Mouse (Mus musculus): ENCODE data around the gene Clasp1. TPM values are rescaled to one million over a fixed set of nuclear protein-coding genes. Genes with fewer than 3 reads are reported as not detected.

The Clasp1 gene
- polyA plus RNA-seq (2012; rRNA removed): 17.9 and 21.5 TPM in 2 replicates

DNA sequence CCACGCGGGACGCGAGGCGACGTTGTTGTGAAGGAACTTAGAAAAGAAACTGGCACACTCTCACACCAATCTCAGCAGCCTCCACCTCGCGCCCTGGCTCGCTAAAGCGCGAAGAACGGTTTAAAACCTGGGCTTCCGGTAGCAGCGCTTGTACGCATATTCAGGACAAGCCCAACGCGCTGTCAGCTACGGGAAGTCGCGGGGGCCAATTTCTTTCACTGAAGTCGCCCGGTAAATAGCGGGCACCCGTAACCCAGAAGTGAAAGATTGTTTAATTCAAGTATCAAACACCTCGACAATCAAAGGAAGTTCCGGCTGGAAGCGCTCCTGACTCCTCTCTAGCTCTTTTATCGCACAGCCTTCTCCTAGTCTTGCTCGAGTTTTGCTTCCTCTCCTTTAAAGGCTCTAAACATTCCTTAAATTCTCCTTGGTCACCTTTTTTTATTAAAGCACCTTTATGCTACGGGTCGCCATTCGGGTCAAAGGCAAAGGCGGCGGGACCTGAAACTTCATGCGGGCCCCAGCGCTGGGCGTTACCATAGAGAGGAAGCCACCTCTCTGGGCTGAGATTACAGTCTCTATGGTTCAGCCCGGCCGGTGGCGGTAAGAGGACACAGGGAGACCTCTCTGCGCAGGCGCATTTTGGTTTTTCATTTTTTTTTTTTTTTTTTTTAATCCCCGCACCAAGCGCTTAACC is at the start of gene Clasp1:
TSS of gene Clasp1 (plus strand) at position 302 of the 697 bp plus-strand sequence.
- Histone ChIP-seq H3K4me3 (replicated peaks; ENCODE audit: extremely low read depth, low read depth, low read length) (peak within 1 kb of the TSS; percentile 87), H3K4me1 (ENCODE audit: control insufficient read depth, insufficient read depth, low read length) (peaks cover 3% of the 10 kb centered on the region; the same call in 1 of the 2 replicates)
- TF ChIP-seq CTCF (IDR thresholded peaks at IDR 0.05; ENCODE audit: insufficient read depth, low read length) (no peak), POLR2A (IDR thresholded peaks at IDR 0.05; ENCODE audit: borderline replicate concordance, extremely low read depth, low read depth, low read length) (peak; percentile 80; the same call in 1 of the 2 replicates)
- under 1% methylated on average over 44 of the region's 44 CpGs for WGBS
- DNase-seq: peak; percentile 91

DNA sequence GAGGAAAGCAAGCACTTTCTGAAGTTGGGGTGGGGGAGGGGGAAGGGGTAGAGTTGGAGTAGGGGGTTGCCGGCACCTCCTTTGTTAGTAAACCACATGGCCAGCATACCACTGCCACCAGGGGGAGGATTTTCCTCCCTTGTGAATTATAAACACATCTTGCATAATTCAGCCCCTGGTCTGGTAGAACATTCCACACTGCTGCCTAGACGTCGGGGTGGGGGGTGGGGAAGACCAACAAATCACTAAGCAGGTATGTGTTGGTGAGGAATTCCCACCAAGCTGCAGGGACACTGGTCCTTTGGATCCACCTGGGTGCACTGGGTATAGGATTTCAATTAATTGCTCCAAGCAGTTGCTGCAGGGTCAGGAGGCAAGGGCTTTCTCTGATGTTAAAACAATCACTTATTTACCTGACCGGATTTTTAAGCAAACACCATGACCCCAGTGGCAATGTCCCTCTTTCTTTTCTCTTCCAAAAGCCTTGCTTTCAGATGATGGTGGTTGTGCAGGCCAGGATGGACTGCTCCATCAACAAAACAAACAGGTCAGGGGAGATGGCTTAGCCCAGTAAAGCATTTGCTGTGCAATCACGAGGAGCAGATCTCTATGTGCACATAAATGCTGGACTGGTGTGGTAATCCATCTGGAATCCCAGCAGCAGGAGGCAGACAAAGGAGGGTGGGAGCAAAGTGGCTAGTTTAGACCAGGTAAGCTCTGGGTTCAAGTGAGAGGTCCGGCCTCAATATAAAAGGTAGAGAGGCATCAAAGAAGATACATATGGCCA is 45.0 kb upstream of the Clasp1 start:
- Histone ChIP-seq H3K4me1 (ENCODE audit: control insufficient read depth, insufficient read depth, low read length) (no peaks in the 10 kb centered on the region), H3K4me3 (replicated peaks; ENCODE audit: extremely low read depth, low read depth, low read length) (no peak overlapping the region)
- 40% methylated on average over 6 of the region's 6 CpGs for WGBS
- TF ChIP-seq CTCF (IDR thresholded peaks at IDR 0.05; ENCODE audit: insufficient read depth, low read length) (peak; percentile 10; the same call in 1 of the 2 replicates), POLR2A (IDR thresholded peaks at IDR 0.05; ENCODE audit: borderline replicate concordance, extremely low read depth, low read depth, low read length) (no peak)
- DNase-seq: peak; percentile 14

DNA sequence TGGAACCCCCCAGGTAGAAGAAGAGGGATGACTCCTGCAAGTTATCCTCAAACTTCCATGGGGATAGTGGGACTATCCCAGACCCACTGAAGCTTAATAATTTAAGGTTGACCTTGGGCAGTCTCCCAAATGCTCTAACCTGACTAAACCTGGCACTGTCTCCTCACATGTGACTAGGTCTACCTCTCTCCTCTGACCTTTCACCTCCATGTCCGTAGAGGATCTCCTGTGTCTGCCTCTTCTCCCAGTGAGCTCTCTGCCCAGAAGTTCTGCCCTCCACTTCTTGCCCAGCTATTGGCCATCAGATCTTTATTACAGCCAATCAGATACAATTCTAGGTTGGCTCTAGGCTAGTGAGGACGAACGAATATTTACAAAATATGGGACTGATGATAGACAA is 38.9 kb upstream of the Clasp1 start:
- H3K4me3 ChIP-seq (replicated peaks; ENCODE audit: extremely low read depth, low read depth, low read length): no peak overlapping the region
- no peak for TF ChIP-seq POLR2A (IDR thresholded peaks at IDR 0.05; ENCODE audit: borderline replicate concordance, extremely low read depth, low read depth, low read length)
- TF ChIP-seq CTCF (IDR thresholded peaks at IDR 0.05; ENCODE audit: insufficient read depth, low read length): no peak
- WGBS: 70% methylated on average over 3 of the region's 3 CpGs
- H3K4me1 ChIP-seq (ENCODE audit: control insufficient read depth, insufficient read depth, low read length): no peaks in the 10 kb centered on the region
- DNase-seq: no peak

DNA sequence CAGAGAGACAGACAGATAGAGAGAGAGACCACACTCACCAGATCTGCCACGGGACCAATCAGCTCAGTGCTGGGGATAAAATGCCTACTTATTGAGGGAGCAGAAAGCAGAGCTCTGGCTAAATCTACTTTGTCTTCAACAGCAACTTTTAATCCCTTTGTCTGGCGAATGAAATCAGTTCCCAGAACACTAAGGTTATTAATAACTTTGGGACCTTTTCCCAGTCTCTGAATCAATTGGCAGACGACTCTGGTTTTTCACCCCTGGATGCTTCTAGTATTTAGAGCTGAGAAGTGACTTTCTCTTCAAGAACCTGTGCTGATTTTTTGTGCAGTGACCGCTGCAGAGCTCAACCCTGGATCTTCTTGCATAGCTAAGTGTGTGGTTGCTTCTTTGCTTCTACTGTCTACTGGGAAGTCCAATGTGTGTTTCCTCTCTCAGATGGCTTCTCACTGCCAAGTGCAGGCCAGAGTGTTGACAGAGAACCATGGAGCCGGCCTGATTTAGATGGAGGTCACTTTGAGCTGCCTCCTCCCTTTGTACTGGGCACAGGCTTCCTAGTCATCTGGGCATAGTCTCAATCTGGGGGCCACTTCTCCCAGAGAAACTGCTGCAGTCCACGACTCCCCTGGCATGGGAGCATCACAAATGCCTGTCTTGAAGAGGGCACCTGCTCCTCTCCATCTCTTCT is 29.6 kb upstream of the Clasp1 start:
- TF ChIP-seq CTCF (IDR thresholded peaks at IDR 0.05; ENCODE audit: insufficient read depth, low read length): no peak
- no peak for TF ChIP-seq POLR2A (IDR thresholded peaks at IDR 0.05; ENCODE audit: borderline replicate concordance, extremely low read depth, low read depth, low read length)
- Histone ChIP-seq H3K4me3 (replicated peaks; ENCODE audit: extremely low read depth, low read depth, low read length) (no peak overlapping the region), H3K4me1 (ENCODE audit: control insufficient read depth, insufficient read depth, low read length) (no peaks in the 10 kb centered on the region)
- WGBS: 55% methylated on average over 6 of the region's 6 CpGs
- no peak for DNase-seq

DNA sequence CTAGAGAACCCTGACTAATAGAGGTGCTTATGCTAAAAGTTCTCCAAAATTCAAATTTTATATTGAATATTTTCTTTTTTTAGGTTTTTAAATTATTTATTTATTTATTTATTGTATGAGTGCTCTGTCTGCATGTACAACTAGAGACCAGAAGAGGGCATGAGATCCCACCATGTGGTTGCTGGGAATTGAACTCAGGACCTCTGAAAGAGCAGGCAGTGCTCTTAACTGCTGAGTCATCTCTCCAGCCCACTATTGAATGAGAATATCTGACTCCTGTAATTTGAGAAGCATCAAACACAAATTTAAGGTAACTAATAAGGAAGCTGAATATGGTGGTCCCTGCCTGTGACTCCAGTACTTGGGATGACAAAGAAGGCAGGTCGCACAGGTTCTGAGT is 20.9 kb upstream of the Clasp1 start:
- no peak for DNase-seq
- no peaks in the 10 kb centered on the region for H3K4me1 ChIP-seq (ENCODE audit: control insufficient read depth, insufficient read depth, low read length)
- WGBS: 87% methylated on average over 1 of the region's 1 CpGs
- H3K4me3 ChIP-seq (replicated peaks; ENCODE audit: extremely low read depth, low read depth, low read length): no peak overlapping the region
- TF ChIP-seq CTCF (IDR thresholded peaks at IDR 0.05; ENCODE audit: insufficient read depth, low read length) (no peak), POLR2A (IDR thresholded peaks at IDR 0.05; ENCODE audit: borderline replicate concordance, extremely low read depth, low read depth, low read length) (no peak)

DNA sequence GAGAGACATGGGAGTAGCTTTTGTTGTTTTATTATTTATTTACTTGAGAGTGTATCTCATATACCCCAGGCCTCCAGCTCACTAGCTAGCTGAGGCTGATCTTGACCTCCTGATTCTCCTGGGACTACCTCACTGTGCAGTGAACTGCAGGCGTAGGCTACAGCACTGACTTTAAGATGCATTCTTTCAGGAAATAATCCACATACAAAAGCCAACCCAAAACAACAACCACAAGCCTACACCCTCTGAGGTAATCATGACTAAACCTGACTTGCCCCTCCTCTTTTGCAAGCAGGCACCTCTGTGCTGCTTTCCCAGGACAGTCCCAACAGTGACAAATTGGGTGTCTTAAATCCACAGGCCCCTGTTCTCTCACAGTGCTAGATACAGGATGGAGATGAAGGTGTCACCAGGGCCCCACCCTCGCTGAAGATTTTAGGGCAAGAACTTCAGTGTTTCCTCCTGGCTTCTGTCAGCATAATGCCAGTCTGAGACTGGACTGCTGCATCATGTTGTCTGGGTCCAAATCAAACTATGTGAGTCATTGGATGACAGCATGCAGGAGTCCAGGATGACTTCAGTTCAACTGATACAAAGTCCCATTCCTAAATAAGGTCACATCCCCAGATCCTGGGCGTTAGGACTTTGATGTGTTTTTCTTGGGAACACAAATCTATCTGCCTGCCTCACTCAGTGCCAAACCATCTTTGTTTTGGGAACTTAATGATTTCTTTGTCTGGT is 20.0 kb upstream of the Clasp1 start:
- no peak for DNase-seq
- H3K4me1 ChIP-seq (ENCODE audit: control insufficient read depth, insufficient read depth, low read length): no peaks in the 10 kb centered on the region
- 53% methylated on average over 3 of the region's 3 CpGs for WGBS
- TF ChIP-seq POLR2A (IDR thresholded peaks at IDR 0.05; ENCODE audit: borderline replicate concordance, extremely low read depth, low read depth, low read length) (no peak), CTCF (IDR thresholded peaks at IDR 0.05; ENCODE audit: insufficient read depth, low read length) (no peak)
- no peak overlapping the region for H3K4me3 ChIP-seq (replicated peaks; ENCODE audit: extremely low read depth, low read depth, low read length)

DNA sequence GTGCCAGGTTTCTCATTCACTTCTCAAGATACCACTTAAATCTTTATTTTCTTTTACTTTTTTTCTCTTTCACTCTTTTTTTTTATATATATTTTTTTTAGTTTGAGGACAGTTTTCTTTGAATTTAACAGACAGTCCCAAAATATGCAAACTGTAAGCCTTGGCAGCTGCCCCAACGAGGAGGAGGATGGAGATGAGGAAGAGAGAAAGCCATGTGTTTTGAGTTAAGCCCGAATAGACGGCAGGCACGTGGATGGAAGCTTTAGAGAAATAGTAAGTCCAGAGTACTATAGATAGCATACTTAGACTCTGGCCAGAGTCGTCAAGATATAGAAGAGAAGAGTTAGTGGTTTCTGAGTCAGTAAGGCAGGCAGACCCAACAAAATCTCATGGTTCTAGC is 11.1 kb upstream of the Clasp1 start:
- no peak for DNase-seq
- TF ChIP-seq CTCF (IDR thresholded peaks at IDR 0.05; ENCODE audit: insufficient read depth, low read length) (no peak), POLR2A (IDR thresholded peaks at IDR 0.05; ENCODE audit: borderline replicate concordance, extremely low read depth, low read depth, low read length) (no peak)
- H3K4me3 ChIP-seq (replicated peaks; ENCODE audit: extremely low read depth, low read depth, low read length): no peak overlapping the region
- WGBS: 68% methylated on average over 5 of the region's 5 CpGs
- H3K4me1 ChIP-seq (ENCODE audit: control insufficient read depth, insufficient read depth, low read length): no peaks in the 10 kb centered on the region

DNA sequence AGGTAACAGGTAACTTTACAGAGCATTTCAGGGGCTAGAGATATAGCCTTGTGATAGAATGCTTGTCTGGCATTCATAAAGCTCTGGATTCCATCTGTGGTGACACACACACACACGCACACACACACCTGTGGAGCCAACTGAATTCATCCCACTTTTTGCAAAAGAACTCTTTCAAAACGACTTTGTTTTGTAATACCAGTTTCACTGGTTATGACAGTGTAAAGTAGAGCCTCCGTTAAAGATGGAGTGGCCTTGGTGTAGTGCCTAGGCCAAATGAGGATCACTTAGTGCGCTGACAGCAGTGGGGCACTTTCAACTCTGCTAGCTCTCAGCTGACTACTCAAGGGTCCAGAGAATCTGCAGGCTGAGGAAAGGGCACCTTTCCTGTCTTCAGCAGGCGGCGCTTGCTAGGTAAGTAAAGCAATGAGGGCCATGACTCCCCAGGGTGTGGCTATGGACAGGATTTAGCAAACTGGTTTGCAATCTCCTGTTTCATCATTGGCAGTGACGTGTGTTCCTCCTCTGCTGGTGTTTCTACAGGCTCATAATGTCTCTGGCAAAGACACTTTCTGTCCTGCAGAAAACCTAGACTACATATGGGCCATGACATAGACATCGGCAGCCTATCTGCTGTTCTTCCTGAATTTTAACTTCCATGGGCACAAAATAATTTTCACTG is 8.6 kb upstream of the Clasp1 start:
- no peak for DNase-seq
- no peak overlapping the region for H3K4me3 ChIP-seq (replicated peaks; ENCODE audit: extremely low read depth, low read depth, low read length)
- 75% methylated on average over 8 of the region's 8 CpGs for WGBS
- H3K4me1 ChIP-seq (ENCODE audit: control insufficient read depth, insufficient read depth, low read length): no peaks in the 10 kb centered on the region
- no peak for TF ChIP-seq CTCF (IDR thresholded peaks at IDR 0.05; ENCODE audit: insufficient read depth, low read length)
- TF ChIP-seq POLR2A (IDR thresholded peaks at IDR 0.05; ENCODE audit: borderline replicate concordance, extremely low read depth, low read depth, low read length): no peak

All from lung, adult 2 months (tissue).